Mouse (Mus musculus) bone marrow macrophage, adult 2 months (primary cell): Measurements from ENCODE around the gene Zscan12. TPM values are rescaled to one million over a fixed set of nuclear protein-coding genes. Genes with fewer than 3 reads are reported as not detected.

Source experiments
- H3K27ac ChIP-seq: 2 replicates; pipeline ENCODE4 v1.5.1; 2012; ENCODE audit warnings: low read depth, low read length; ENCODE audit not compliant: insufficient read depth
- H3K4me1 ChIP-seq: 2 replicates; pipeline ENCODE4 v1.6.1; 2012; ENCODE audit warnings: low read length; ENCODE audit not compliant: control insufficient read depth, insufficient read depth
- H3K4me3 ChIP-seq: 2 replicates; pipeline ENCODE4 v1.5.1; 2012; ENCODE audit warnings: mild to moderate bottlenecking, low read length, moderate library complexity; ENCODE audit not compliant: insufficient read depth
- CTCF ChIP-seq: IDR thresholded peaks from 2 replicates; pipeline ENCODE4 v1.5.1; 2012; ENCODE audit warnings: low read depth, mild to moderate bottlenecking, low read length, moderate library complexity
- POLR2A ChIP-seq: IDR thresholded peaks from 2 replicates; pipeline ENCODE4 v1.6.1; 2012; ENCODE audit warnings: mild to moderate bottlenecking, low read depth, low read length, borderline replicate concordance
- polyA plus RNA-seq: library from polyadenylated mRNA; stranded (reverse); fragments of >200 nt; gene quantifications from 2 replicates; pipeline ENCODE4 v1.2.4, GENCODE M21; 2012; ENCODE audit not compliant: missing spikeins, insufficient read depth, insufficient read length

Gene Zscan12
- polyA plus RNA-seq, 1 experiment = 5.7 TPM

DNA sequence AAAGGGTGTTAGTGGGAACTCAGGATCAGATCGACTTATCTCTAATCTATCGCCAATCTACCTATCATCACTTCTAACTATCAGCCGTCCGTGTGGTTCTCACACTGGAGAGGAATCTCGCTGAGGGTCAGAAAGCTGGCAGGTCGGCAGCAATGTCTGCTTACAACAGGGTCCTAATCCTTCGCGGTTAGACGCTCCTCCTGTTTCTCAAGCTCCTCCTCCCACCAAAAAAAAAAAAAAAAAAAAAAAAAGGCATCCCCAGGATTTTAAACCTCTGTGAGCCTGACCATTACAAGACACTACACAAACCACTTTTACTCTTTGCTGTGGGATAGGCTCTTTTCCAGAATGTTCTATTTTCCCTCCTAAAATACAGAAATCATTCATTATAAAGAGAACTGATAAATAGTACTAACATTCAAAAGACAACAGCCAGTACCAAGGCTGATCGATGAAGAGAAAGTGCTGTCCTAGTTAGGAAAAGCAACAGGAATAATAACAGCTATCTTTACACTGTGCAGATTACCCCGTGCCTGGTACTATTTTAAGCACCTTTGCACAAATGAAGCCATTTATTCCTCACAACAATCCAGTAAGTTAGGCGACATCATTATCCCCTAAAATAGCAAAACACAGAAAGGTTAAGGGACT is 39.1 kb downstream of the Zscan12 start:
- Histone ChIP-seq H3K4me3 (peak overlapping the region; percentile 67), H3K4me1 (peaks cover 2% of the 10 kb centered on the region; the same call in 1 of the 2 replicates), H3K27ac (no peak overlapping the region)
- TF ChIP-seq CTCF (no peak), POLR2A (no peak)

GRCm38 (mm10) chr13:21402287-21402846 is 39.7 kb downstream of the Zscan12 start, which contains the start of gene Zkscan3:
Gene Zkscan3 (minus strand): TSS chr13:21402755.
- H3K4me1 ChIP-seq = peaks cover 2% of the 10 kb centered on the region; the same call in 1 of the 2 replicates
- peak within 1 kb of the TSS; percentile 24 for H3K27ac ChIP-seq
- TF ChIP-seq POLR2A (no peak), CTCF (no peak)
- peak within 1 kb of the TSS; percentile 67 for H3K4me3 ChIP-seq

GRCm38 (mm10) chr13:21402848-21403247 is 40.2 kb downstream of the Zscan12 start:
- TF ChIP-seq CTCF (no peak), POLR2A (no peak)
- peaks cover 5% of the 10 kb centered on the region; the same call in 1 of the 2 replicates for H3K4me1 ChIP-seq
- no peak overlapping the region for H3K27ac ChIP-seq
- H3K4me3 ChIP-seq = peak overlapping the region; percentile 67

DNA sequence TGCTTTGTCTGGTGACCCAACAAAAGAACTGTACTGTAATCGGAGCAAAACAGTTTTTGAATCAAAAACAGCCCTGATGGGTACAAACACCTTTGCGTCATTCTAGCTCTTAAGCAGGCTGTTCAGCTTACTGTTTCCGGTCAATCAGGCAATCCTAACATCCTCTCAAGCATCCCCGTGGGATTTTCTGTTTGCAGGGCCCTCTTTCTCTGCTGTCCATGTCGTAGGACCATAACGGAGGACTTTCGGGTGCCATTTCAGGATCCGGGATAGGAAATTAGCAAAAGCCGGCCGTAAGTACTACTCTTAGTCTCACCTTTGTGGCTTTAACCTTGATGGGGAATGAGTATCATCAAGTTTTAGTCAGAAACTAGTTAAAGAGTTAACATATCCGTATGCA is 44.7 kb downstream of the Zscan12 start:
- Histone ChIP-seq H3K4me3 (no peak overlapping the region), H3K4me1 (peaks cover 10% of the 10 kb centered on the region), H3K27ac (no peak overlapping the region)
- TF ChIP-seq CTCF = no peak

DNA sequence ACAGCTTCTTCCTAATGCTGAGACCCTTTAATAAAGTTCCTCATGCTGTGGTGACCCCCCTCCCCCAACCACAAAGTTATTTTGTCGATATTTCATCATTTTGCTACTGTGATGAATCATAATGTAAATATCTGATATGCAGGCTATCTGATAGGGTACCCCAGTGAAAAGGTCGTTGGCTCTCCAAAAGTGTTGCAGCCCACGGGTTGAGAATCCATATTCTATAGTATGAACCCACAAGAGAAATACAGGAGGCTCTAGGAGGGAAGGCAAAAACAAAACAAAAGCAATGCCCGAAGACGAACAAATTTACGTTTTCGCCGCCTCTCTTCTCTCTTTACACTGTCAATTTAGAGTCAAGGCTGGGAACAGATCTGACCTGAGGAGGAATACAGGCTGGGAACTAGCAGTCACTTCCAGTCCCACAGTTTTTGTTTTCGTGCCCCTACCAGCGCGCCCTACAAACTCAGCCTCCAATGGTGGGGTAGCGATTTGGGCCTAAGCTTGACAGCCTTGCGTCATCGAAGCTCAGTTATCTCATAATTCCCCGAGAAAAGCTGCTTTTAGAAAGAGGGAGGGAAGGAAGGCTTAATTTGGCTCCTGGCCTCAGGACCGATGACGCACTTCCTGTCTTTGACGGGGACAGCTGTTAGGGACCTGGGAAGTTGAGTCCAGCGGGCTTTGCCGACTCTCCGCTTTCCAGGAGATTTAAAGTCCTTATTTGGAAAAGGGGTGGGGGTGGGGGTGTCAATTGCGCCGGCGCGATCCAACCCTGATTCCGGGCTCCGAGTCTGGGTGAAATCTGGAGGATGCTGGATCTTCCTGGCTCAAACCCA is 45.6 kb downstream of the Zscan12 start:
- Histone ChIP-seq H3K4me3 (peak overlapping the region; percentile 40), H3K4me1 (peaks cover 10% of the 10 kb centered on the region), H3K27ac (no peak overlapping the region)
- no peak for TF ChIP-seq POLR2A
- TF ChIP-seq CTCF = no peak

DNA sequence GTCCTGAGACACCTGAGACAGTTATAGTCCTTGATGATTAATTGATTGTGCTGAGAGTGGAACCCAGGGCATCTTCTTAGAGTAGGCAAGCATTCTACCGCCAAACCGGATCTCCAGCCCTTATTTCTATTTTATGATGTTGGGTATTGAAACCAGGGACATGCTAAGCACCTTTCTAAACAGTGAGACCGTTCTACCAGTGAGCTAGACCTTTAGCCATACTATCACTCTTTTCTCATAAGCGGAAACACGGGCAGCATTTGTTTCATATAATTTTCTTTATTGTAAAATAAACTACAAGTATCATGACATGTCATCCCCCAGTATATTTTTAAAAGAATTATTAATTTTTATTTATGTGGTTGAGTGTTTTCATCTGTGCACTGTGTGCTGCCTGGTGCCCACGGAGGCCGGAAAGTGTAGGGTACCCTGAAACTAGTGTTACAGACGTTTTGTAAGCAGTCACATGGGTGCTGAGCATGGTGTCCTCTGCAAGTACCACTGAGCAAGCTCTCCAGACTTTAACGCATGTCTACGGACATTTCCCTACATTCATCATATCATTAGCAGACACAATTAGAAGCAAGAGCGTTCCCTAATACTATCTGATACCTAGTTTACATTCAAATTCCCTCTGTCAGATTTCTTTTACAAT is 46.3 kb downstream of the Zscan12 start:
- TF ChIP-seq POLR2A (no peak), CTCF (no peak)
- no peak overlapping the region for H3K27ac ChIP-seq
- peak overlapping the region; percentile 40; the same call in 1 of the 2 replicates for H3K4me3 ChIP-seq
- peaks cover 10% of the 10 kb centered on the region for H3K4me1 ChIP-seq

DNA sequence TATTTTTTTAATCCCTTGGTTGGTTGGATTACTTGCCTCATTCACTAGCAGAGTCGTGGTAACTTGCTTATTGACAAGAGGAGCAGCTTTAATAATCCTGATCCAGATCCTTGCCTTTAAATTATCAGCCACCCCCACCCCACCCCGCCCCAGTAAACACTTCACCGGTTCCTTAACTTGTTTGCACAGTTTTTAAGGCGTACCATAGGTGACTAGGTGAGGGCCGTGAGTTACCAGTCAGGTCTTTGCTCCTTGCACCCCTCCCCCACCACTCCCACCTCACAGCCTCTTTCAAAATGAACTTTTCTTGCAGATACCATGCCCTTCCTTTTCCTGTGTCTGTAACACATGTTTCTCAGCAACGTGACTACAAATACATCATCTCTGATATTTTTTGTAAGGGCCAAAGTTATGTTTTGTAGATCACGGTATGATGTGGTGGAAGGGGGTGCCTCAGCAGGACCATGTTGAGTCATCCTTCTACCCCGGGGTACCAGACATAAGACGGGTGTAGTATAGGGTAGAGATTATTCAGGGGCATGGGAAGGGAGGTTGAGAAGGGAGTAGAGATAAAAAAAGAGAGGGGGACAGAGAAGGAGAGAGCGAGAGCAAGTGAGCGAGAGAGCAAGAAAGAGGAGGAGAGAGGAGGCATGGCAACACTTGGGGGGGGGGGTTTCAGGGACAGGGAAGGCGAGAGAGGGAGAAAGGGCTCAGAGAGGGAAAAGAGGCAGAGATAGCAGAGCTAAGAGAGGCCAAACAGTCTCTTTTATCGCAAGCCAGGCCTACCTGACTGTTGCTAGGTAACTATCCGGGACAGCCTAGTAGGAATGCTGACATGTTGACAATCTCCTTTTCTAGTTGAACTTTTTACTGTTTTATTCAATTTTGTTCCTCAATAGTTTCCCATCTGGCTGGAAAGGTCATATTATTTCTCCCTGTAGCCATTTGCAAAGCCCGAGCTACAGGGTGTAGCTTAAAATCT is 51.9 kb downstream of the Zscan12 start:
- TF ChIP-seq CTCF (no peak), POLR2A (no peak)
- no peaks in the 10 kb centered on the region for H3K4me1 ChIP-seq
- H3K27ac ChIP-seq = no peak overlapping the region
- H3K4me3 ChIP-seq = no peak overlapping the region

GRCm38 (mm10) chr13:21415266-21415665 is 52.6 kb downstream of the Zscan12 start:
- no peak for TF ChIP-seq POLR2A
- no peak for TF ChIP-seq CTCF
- Histone ChIP-seq H3K27ac (no peak overlapping the region), H3K4me3 (no peak overlapping the region), H3K4me1 (no peaks in the 10 kb centered on the region)

DNA sequence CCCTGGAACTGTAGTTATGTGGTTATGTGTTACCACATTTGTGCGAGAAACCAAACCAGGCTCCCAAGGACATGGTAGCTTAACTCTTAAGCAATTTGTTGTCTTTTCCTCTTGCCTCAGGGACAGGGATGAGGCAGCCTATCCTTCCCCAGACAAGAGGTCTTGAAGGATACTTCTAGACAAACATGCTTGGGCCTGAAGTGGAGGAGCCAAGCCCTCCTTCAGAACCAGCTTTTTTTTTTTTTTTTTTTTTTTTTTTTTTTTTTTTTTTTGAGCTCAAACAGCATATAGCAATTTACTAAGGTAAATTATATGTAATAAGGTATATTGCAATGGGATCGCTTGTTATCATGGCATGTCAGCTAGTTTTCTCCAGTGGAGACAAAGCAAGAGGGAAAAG is 53.1 kb downstream of the Zscan12 start:
- no peak for TF ChIP-seq CTCF
- no peak for TF ChIP-seq POLR2A
- Histone ChIP-seq H3K4me1 (no peaks in the 10 kb centered on the region), H3K27ac (no peak overlapping the region), H3K4me3 (no peak overlapping the region)
